Mouse (Mus musculus) ovary, postnatal 14 days (tissue): ENCODE measurements around the gene Zfp451.
"Not testable (repeated sequence)": the region's sequence is repeated elsewhere in the genome, so short reads cannot be mapped to it uniquely, and the experiment has no call there.

Source experiments
- DNase-seq: peaks from one replicate; pipeline ENCODE4 v3.0.0; 2022; ENCODE audit warnings: low spot score

The Zfp451 gene

GRCm38 (mm10) chr1:33757491-33758041 is 56.8 kb downstream of the Zfp451 start, which contains the start of gene Bag2:
Gene Bag2 (minus strand): TSS chr1:33757795.
- DNase-seq: peak; percentile 51

- DNase-seq: no peak
These were observed 57.4 kb downstream of the Zfp451 start for GRCm38 (mm10) chr1:33757033-33757413.

GRCm38 (mm10) chr1:33756258-33757032 is 58.0 kb downstream of the Zfp451 start:
- no peak for DNase-seq

DNA sequence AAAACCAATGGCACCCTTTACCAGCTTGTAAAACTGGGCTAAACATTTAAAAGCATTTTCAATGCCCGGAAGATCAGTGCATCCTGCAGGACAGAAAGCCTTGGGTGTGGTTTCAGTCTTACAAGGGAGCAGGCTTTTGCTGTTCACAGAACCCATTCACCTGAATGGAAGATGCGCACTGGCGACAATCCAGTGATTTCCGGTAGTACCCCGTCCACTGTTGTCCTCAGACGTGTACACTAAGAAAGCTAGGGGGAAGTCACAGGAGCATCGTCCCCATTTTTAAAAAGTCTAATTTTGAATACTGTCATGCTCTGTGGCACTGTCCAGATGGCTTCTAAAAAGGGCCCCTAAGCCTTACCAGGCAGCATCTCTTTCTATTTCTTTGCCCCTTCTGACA is 58.6 kb downstream of the Zfp451 start:
- DNase-seq: no peak

DNA sequence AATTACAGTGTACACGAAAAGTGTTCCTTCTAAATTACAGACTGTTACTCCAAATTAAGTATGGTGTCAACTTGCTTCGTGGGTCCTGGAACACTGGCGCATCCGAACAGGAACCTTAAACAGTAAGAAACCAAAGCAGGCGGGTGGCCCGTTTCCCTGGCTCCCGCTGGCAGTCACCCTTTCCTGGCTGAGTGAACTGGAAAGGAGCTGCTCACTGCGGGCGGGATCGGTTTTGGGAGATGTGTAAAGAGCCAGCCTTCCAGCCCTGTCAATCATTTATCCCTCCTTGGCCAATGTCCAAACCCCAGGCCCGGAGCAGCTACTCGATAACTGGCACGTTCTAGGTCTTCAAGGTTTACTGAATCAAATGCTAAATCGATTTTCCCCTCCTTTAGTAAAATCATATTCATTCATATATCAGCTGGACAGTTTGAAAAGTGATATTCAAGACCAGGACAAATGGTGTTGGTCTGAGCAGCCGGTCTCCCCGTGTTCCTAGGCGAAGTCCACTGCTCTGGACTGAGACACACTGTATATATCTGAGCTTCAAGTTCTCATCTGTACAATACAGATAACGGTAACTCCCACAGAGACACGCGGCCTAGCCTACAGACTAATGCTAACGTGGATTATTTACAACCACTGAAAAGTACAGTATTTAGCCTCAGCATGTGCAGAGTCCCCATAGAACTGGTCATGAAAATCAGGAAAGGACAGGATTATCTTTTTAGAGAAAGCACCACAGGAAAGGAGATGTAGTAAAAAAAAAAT is 59.2 kb downstream of the Zfp451 start:
- no peak for DNase-seq

GRCm38 (mm10) chr1:33754089-33754488 is 60.3 kb downstream of the Zfp451 start:
- DNase-seq: no peak

- no peak for DNase-seq
These were observed 63.1 kb downstream of the Zfp451 start for GRCm38 (mm10) chr1:33751283-33751682.

GRCm38 (mm10) chr1:33749709-33750108 is 64.7 kb downstream of the Zfp451 start:
- DNase-seq: not testable (repeated sequence)

- no peak for DNase-seq
These were observed 65.3 kb downstream of the Zfp451 start for GRCm38 (mm10) chr1:33749109-33749508.

GRCm38 (mm10) chr1:33745901-33746300 is 68.5 kb downstream of the Zfp451 start:
- DNase-seq: no peak

- not testable (repeated sequence) for DNase-seq
These were observed 69.6 kb downstream of the Zfp451 start for GRCm38 (mm10) chr1:33744815-33745214.

DNA sequence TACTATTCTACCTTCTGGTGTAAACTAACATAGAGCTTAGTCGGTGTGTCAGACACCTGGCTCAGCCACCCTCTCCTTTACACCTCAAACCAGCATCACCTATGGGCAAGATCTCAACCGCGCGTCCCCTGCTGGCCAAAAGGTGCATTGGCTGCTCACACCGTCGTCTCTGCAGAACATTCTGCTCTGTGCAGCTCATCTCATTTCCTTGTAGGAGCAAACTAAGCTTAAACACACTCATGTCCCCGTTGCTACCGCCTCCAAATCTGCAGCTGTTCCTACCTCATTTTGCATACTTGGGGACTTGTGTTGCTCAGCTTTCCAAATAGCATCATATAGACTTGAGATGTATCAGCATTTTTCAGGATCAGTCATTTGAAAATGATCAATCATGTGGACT is 71.5 kb downstream of the Zfp451 start:
- no peak for DNase-seq

DNA sequence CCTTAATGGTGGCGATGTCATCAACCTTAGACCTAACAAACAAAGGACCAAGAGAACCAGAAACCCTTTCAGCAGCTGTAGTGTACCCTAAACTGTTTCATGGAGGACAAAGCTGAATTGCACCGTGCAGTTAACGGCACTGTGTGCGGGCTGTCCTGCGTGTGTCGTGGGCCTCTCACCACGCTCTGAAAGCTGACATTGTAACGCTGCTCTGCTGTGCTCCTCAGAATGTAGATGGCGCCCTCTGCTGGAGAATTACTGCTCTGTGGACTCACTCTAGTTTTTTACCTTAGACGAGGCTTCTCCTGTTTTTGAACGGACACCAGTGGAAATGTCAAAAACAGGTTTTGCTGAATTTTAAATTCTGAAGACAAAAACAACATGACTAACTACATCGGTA is 75.1 kb downstream of the Zfp451 start:
- peak; percentile 74 for DNase-seq

GRCm38 (mm10) chr1:33738681-33739278 is 75.6 kb downstream of the Zfp451 start:
- no peak for DNase-seq

GRCm38 (mm10) chr1:33738281-33738680 is 76.1 kb downstream of the Zfp451 start:
- no peak for DNase-seq

GRCm38 (mm10) chr1:33734001-33734685 is 80.3 kb downstream of the Zfp451 start:
- no peak for DNase-seq

DNA sequence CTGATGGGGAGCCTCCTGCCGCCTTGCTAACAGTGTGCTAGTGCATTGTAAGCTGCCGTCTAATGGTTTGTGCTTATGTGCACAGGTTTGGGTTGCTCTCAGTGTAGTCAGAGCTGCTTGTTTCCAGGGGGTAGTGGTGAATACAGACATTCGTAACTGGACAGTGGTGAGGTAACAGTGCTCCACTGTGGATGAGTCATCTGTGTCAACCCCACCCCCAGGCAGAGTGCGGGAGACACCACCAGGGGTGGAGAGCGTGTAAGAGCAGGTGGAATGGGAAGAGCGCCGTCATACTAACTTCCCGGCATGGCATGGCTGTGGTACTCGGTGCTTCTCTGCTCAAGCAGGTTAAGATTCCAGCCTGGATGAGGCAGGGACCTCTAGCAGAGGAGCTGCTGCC is 81.4 kb downstream of the Zfp451 start:
- DNase-seq: no peak

DNA sequence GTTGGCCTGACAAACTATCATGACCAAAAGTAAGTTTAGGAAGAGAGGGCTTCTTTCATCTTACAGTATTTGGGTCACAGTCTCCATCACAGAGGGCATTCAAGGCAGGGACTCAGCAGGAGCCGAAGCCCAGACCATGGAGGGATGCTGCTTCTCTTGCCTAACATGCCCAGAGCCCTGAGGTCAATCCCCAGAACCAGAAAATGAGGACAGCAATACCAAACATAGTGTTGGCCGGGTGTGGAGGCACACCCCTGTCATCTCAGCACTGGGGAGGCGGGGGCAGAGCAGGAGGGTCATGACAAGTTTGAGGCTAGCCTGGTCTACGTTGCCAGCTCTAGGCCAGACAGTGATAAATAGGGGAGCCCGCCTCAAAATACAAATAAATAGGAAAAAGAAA is 89.3 kb downstream of the Zfp451 start:
- no peak for DNase-seq

GRCm38 (mm10) chr1:33724516-33724915 is 89.9 kb downstream of the Zfp451 start:
- DNase-seq: no peak

- no peak for DNase-seq
These were observed 93.4 kb downstream of the Zfp451 start for GRCm38 (mm10) chr1:33721020-33721419.

- peak; percentile 10 for DNase-seq
These were observed 94.2 kb downstream of the Zfp451 start for GRCm38 (mm10) chr1:33720231-33720630.

DNA sequence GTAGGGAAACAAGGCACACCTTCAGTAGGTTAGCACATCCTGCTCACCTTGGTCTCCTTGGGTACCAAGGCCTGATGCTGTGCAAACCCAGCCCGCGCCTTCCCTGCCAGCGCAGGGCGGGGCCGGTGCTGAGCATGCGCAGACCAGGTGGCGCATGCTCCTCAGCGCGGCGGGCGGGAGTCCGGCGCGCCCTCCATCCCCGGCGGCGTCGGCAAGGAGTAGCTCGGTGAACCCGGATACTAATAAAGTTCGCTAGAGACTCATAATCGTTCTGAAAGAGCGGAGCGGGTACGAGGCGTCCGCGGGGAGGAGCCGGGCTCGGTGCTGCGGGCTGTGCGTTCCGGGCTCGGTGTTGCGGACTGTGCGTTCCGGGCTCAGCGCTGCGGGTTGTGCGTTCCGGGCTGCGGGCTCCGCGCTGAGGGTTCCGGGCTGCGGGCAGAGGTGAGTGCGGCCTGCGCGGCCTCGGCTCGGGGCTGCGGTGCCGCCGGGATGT is 94.6 kb downstream of the Zfp451 start, which contains the start of gene Rab23:
Gene Rab23, plus strand, starts transcription at position 155 of the 493 bp plus-strand sequence.
- peak; percentile 66 for DNase-seq
